Mouse (Mus musculus) gastrocnemius, postnatal 36 days (tissue): ENCODE results near the gene Sntb2. TPM values are rescaled to one million over a fixed set of nuclear protein-coding genes. Genes with fewer than 3 reads are reported as not detected.

Source experiments
- total RNA-seq, 2 experiments: library from RNA; stranded (reverse); gene quantifications; 2 replicates each; pipeline ENCODE4 v1.2.3; 2021

The Sntb2 gene
- total RNA-seq, 2 experiments from 2014 or later, result 5.0 to 5.6 TPM

Other genes starting within 250 kb of the Sntb2 start
- under 1 TPM; 0.59 to 0.69 TPM for gene Has3, start 65.5 kb upstream of the Sntb2 start, total RNA-seq
- 10 to 100 TPM; 18.0 to 21.0 TPM for gene Utp4, start 42.1 kb upstream of the Sntb2 start, total RNA-seq
- 10 to 100 TPM; 61.1 to 64.6 TPM for gene Vps4a, start 95.5 kb downstream of the Sntb2 start, total RNA-seq
- gene Pdf, start 112.9 kb downstream of the Sntb2 start, total RNA-seq, result 10 to 100 TPM; 38.3 to 41.6 TPM
- gene Cog8, start 120.9 kb downstream of the Sntb2 start, total RNA-seq, result 10 to 100 TPM; 15.0 to 16.1 TPM
- gene Nip7, start 121.1 kb downstream of the Sntb2 start, total RNA-seq, result 10 to 100 TPM; 13.7 to 21.5 TPM
- not detected for gene Tmed6, start 129.9 kb downstream of the Sntb2 start, total RNA-seq
- 10 to 100 TPM in 1 of 2 experiments, 1 to 10 TPM in 1; 8.6 to 11.4 TPM for gene Terf2, start 160.8 kb downstream of the Sntb2 start, total RNA-seq
- 10 to 100 TPM; 29.6 to 30.8 TPM for gene Cyb5b, start 214.9 kb downstream of the Sntb2 start, total RNA-seq